Mouse (Mus musculus) heart, embryonic 14.5 days (tissue): ENCODE results near the gene Slc35e1. TPM values are rescaled to one million over a fixed set of nuclear protein-coding genes. Genes with fewer than 3 reads are reported as not detected.
A peak's percentile ranks its signal among the peaks of the same experiment; 100 is the strongest.

Experiments used
- ATAC-seq: fragments of 200-750 bp; cut with Nextera tagmentation; 2 replicates; pipeline ENCODE4 v1.8.0; 2017; ENCODE audit warnings: low read depth, moderate TSS enrichment; ENCODE audit not compliant: insufficient number of reproducible peaks, insufficient read depth, low FRiP score
- H3K27ac ChIP-seq, 2 experiments: fragments of 200-500 bp in 1 of 2; fragments of 300-500 bp in 1 of 2; sonication (generic) in 1 of 2; replicated peaks in 1 of 2; 2 replicates each; pipeline ENCODE4 v1.5.1; 2012 to 2014; ENCODE audit warnings: low read depth in 2 of 2, low read length in 2 of 2, control low read depth in 1 of 2, mild to moderate bottlenecking in 1 of 2, mixed read lengths in 1 of 2; ENCODE audit not compliant: control insufficient read depth in 1 of 2, insufficient read depth in 1 of 2
- H3K27me3 ChIP-seq: fragments of 300-500 bp; sonication (generic); 2 replicates; pipeline ENCODE4 v1.6.1; 2014; ENCODE audit warnings: mild to moderate bottlenecking, low read length, control low read depth; ENCODE audit not compliant: control insufficient read depth, insufficient read depth
- H3K36me3 ChIP-seq: fragments of 300-500 bp; sonication (generic); 2 replicates; pipeline ENCODE4 v1.6.1; 2014; ENCODE audit warnings: mild to moderate bottlenecking, control low read depth, low read length, mixed read lengths; ENCODE audit not compliant: control insufficient read depth, insufficient read depth
- H3K4me1 ChIP-seq, 2 experiments: fragments of 200-500 bp in 1 of 2; fragments of 300-500 bp in 1 of 2; sonication (generic) in 1 of 2; 2 replicates each; pipeline ENCODE4 v1.6.1; 2012 to 2014; ENCODE audit warnings: low read length in 2 of 2, control low read depth in 1 of 2, mixed read lengths in 1 of 2; ENCODE audit not compliant: control insufficient read depth in 2 of 2, insufficient read depth in 2 of 2
- H3K4me2 ChIP-seq: fragments of 300-500 bp; sonication (generic); 2 replicates; pipeline ENCODE4 v1.6.1; 2014; ENCODE audit warnings: mild to moderate bottlenecking, low read length
- H3K4me3 ChIP-seq, 2 experiments: fragments of 200-500 bp in 1 of 2; fragments of 300-500 bp in 1 of 2; sonication (generic) in 1 of 2; 2 replicates each; pipeline ENCODE4 v1.5.1; 2012 to 2014; ENCODE audit warnings: low read length in 2 of 2, mild to moderate bottlenecking in 2 of 2, control low read depth in 1 of 2, low read depth in 1 of 2, moderate library complexity in 1 of 2; ENCODE audit not compliant: control insufficient read depth in 1 of 2, insufficient read depth in 1 of 2
- H3K9ac ChIP-seq: fragments of 300-500 bp; sonication (generic); 2 replicates; pipeline ENCODE4 v1.6.1; 2014; ENCODE audit warnings: mild to moderate bottlenecking, low read length
- H3K9me3 ChIP-seq: fragments of 300-500 bp; sonication (generic); 2 replicates; pipeline ENCODE4 v1.6.1; 2016; ENCODE audit warnings: low read length, control low read depth; ENCODE audit not compliant: control insufficient read depth
- WGBS: fragments of 180-500 bp; shearing (Covaris S2); extraction: QIAGEN DNeasy Blood & Tissue Kit; methylation state at CpG from one replicate; pipeline ENCODE4 v1.1.7; 2014; 5-methylcytosine and 5-hydroxymethylcytosine counted together
- polyA plus RNA-seq: library from polyadenylated mRNA; unstranded; fragments of >200 nt; fragmentation: Nextera tagmentation; extraction: Ambion mirVana; gene quantifications from 2 replicates; pipeline ENCODE4 v1.2.1, GENCODE M21; 2014

Gene Slc35e1
- polyA plus RNA-seq, 1 experiment from 2014 or later = 14.8 TPM

DNA sequence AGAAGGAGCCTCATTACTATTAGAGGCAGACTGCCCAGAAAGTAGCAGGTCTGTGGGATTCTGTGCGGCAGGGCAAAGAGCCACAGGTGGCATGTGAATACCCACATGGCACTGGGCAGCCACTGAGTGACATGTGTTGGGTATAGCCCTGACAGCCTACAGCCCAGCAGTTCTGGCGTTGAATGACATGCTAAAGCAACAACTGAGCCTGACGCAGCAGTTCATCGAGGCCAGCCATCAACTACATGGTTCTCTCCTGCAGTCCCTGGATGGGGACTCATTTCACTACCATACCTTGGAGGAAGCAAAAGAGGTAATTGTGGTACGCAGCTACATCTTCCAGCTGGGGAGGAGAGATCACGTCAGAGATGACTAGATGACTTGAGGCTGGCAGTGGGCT is 34.0 kb downstream of the Slc35e1 start:
- Histone ChIP-seq H3K9ac (no peak overlapping the region), H3K27ac (no peak overlapping the region)
- 74% methylated on average over 6 of the region's 6 CpGs for whole genome bisulfite sequencing

GRCm38 (mm10) chr8:72457806-72458205 is 34.6 kb downstream of the Slc35e1 start:
- ATAC-seq = no peak
- no peak overlapping the region for H3K27ac ChIP-seq
- H3K4me1 ChIP-seq = no peaks in the 10 kb centered on the region; a peak in 1 of 4 replicates
- no peak overlapping the region for H3K4me2 ChIP-seq
- WGBS = 86% methylated on average over 3 of the region's 3 CpGs
- no peak overlapping the region for H3K4me3 ChIP-seq
- no peak overlapping the region for H3K9ac ChIP-seq
- no peaks in the 10 kb centered on the region for H3K27me3 ChIP-seq
- peaks cover 5% of the 10 kb centered on the region; the same call in 1 of the 2 replicates for H3K9me3 ChIP-seq
- peaks cover 83% of the 10 kb centered on the region for H3K36me3 ChIP-seq

More for the DNA sequence above, 34.0 kb downstream of the Slc35e1 start:
- no peak for ATAC-seq
- Histone ChIP-seq H3K27me3 (no peaks in the 10 kb centered on the region), H3K4me3 (no peak overlapping the region), H3K9me3 (peaks cover 5% of the 10 kb centered on the region; the same call in 1 of the 2 replicates), H3K36me3 (peaks cover 83% of the 10 kb centered on the region), H3K4me2 (no peak overlapping the region), H3K4me1 (no peaks in the 10 kb centered on the region; a peak in 1 of 4 replicates)

DNA sequence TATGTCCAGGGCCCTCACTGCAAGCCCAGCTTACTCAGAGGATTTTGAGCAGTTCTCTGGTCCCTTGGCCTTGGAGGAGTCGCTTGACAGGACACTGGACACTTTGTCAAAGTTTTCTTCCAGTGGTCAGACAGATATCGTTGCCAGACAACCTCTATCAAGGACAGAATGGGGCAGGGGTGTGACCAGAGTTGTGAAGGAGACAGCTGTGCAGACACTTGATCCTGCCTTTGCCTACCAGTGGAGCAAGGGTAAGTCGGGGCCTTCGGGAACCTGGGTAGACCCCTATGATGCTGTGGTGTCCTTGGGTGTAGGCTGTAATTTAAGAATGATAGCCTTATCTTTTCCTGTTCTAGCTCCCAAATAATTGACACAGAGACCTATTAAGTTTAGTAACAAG is 37.1 kb downstream of the Slc35e1 start:
- Histone ChIP-seq H3K9ac (no peak overlapping the region), H3K27me3 (no peaks in the 10 kb centered on the region), H3K4me2 (no peak overlapping the region), H3K27ac (no peak overlapping the region), H3K4me1 (no peaks in the 10 kb centered on the region; a peak in 1 of 4 replicates), H3K36me3 (peaks cover 81% of the 10 kb centered on the region), H3K9me3 (peaks cover 5% of the 10 kb centered on the region; the same call in 1 of the 2 replicates), H3K4me3 (no peak overlapping the region)
- WGBS = 54% methylated on average over 4 of the region's 4 CpGs
- ATAC-seq = no peak

GRCm38 (mm10) chr8:72453904-72454303 is 38.5 kb downstream of the Slc35e1 start:
- H3K27ac ChIP-seq = no peak overlapping the region
- H3K4me1 ChIP-seq = no peaks in the 10 kb centered on the region; a peak in 1 of 4 replicates
- ATAC-seq = no peak
- H3K4me2 ChIP-seq = no peak overlapping the region
- no peak overlapping the region for H3K4me3 ChIP-seq
- peaks cover 81% of the 10 kb centered on the region for H3K36me3 ChIP-seq
- no peaks in the 10 kb centered on the region for H3K27me3 ChIP-seq
- no peak overlapping the region for H3K9ac ChIP-seq
- WGBS = 90% methylated on average over 2 of the region's 2 CpGs
- peaks cover 5% of the 10 kb centered on the region; the same call in 1 of the 2 replicates for H3K9me3 ChIP-seq

- Histone ChIP-seq H3K4me3 (no peak overlapping the region), H3K27ac (no peak overlapping the region), H3K36me3 (peaks cover 61% of the 10 kb centered on the region), H3K4me2 (no peak overlapping the region), H3K9me3 (peaks cover 5% of the 10 kb centered on the region; the same call in 1 of the 2 replicates), H3K4me1 (no peaks in the 10 kb centered on the region; a peak in 1 of 4 replicates), H3K27me3 (no peaks in the 10 kb centered on the region), H3K9ac (no peak overlapping the region)
- 71% methylated on average over 8 of the region's 8 CpGs for WGBS
- ATAC-seq = no peak
These were observed 40.9 kb downstream of the Slc35e1 start for GRCm38 (mm10) chr8:72451516-72451915.

DNA sequence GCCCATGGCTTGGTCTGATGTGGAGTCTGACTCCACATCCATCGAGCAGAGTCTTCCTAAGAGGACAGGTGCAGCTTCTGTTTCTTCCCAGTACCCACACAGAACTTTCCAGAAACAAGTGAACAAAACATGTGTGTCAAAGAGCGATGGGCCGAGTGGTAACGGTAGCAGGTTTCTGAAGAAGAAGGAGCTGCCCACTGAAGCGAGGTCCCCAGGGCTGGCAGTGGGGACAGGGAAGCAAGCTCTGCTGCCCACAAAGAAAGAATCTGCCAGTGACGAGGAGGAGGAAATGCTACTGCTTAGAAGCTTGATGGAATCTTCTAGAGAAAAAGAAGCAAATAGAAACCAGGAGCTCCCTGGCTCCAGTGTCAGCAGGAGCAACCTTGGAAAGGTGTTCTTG is 47.3 kb downstream of the Slc35e1 start:
- no peak overlapping the region for H3K9ac ChIP-seq
- H3K27ac ChIP-seq = no peak overlapping the region
- no peak for ATAC-seq
- 94% methylated on average over 6 of the region's 6 CpGs for WGBS
- H3K4me2 ChIP-seq = no peak overlapping the region
- no peaks in the 10 kb centered on the region for H3K9me3 ChIP-seq
- no peak overlapping the region for H3K4me3 ChIP-seq
- no peaks in the 10 kb centered on the region for H3K27me3 ChIP-seq
- peaks cover 4 to 6% of the 10 kb centered on the region in 2 experiments; a peak in 3 of 4 replicates for H3K4me1 ChIP-seq
- peaks cover 12% of the 10 kb centered on the region for H3K36me3 ChIP-seq

GRCm38 (mm10) chr8:72443994-72444350 is 48.4 kb downstream of the Slc35e1 start:
- peak overlapping the region in 1 of 2 experiments; percentile 6; a peak in 2 of 4 replicates for H3K27ac ChIP-seq
- peak overlapping the region; percentile 81 for H3K9ac ChIP-seq
- 41% methylated on average over 6 of the region's 6 CpGs for WGBS
- peak overlapping the region; percentile 47 to 63 for H3K4me3 ChIP-seq
- ATAC-seq = no peak
- no peaks in the 10 kb centered on the region for H3K9me3 ChIP-seq
- H3K27me3 ChIP-seq = no peaks in the 10 kb centered on the region
- peaks cover 1% of the 10 kb centered on the region; the same call in 1 of the 2 replicates for H3K36me3 ChIP-seq
- H3K4me2 ChIP-seq = peak overlapping the region; percentile 85
- H3K4me1 ChIP-seq = peaks cover 4 to 6% of the 10 kb centered on the region in 2 experiments; a peak in 3 of 4 replicates
